Mouse (Mus musculus) neural tube, embryonic 14.5 days (tissue): ENCODE results near the gene Tcte3. TPM values are rescaled to one million over a fixed set of nuclear protein-coding genes. Genes with fewer than 3 reads are reported as not detected.
"Not testable (repeated sequence)": the region's sequence is repeated elsewhere in the genome, so short reads cannot be mapped to it uniquely, and the experiment has no call there.

Experiments used
- ATAC-seq: fragments of 200-750 bp; cut with Nextera tagmentation; 2 replicates; pipeline ENCODE4 v1.8.0; 2017; ENCODE audit warnings: low read depth, mild to moderate bottlenecking, moderate TSS enrichment, moderate library complexity
- H3K27ac ChIP-seq: fragments of 300-500 bp; sonication (generic); 2 replicates; pipeline ENCODE4 v1.5.1; 2014; ENCODE audit warnings: low read depth, mild to moderate bottlenecking, control low read depth, low read length, moderate library complexity, mixed read lengths
- H3K27me3 ChIP-seq: fragments of 300-500 bp; sonication (generic); 2 replicates; pipeline ENCODE4 v1.6.1; 2014; ENCODE audit warnings: low read length; ENCODE audit not compliant: control insufficient read depth, insufficient read depth
- H3K36me3 ChIP-seq: fragments of 300-500 bp; sonication (generic); 2 replicates; pipeline ENCODE4 v1.6.1; 2014; ENCODE audit warnings: low read length, mixed read lengths; ENCODE audit not compliant: control insufficient read depth, insufficient read depth
- H3K4me1 ChIP-seq: fragments of 300-500 bp; sonication (generic); 2 replicates; pipeline ENCODE4 v1.6.1; 2014; ENCODE audit warnings: low read length; ENCODE audit not compliant: control insufficient read depth, insufficient read depth
- H3K4me2 ChIP-seq: fragments of 300-500 bp; sonication (generic); 2 replicates; pipeline ENCODE4 v1.6.1; 2014; ENCODE audit warnings: mild to moderate bottlenecking, low read depth, low read length, control low read depth
- H3K4me3 ChIP-seq: fragments of 300-500 bp; sonication (generic); 2 replicates; pipeline ENCODE4 v1.5.1; 2014; ENCODE audit warnings: low read depth, low read length, control low read depth, mixed read lengths
- H3K9ac ChIP-seq: fragments of 300-500 bp; sonication (generic); replicated peaks from 2 replicates; pipeline ENCODE4 v1.6.1; 2014; ENCODE audit warnings: low read depth, mild to moderate bottlenecking, control low read depth, low read length, mixed read lengths
- H3K9me3 ChIP-seq: fragments of 300-500 bp; sonication (generic); 2 replicates; pipeline ENCODE4 v1.6.1; 2016; ENCODE audit warnings: low read length; ENCODE audit not compliant: control insufficient read depth
- WGBS: fragments of 180-500 bp; shearing (Covaris S2); extraction: QIAGEN DNeasy Blood & Tissue Kit; methylation state at CpG from one replicate; pipeline ENCODE4 v1.1.7; 2014; 5-methylcytosine and 5-hydroxymethylcytosine counted together
- polyA plus RNA-seq: library from polyadenylated mRNA; unstranded; fragments of >200 nt; fragmentation: Nextera tagmentation; extraction: Ambion mirVana; gene quantifications from 2 replicates; pipeline ENCODE4 v1.2.1, GENCODE M21; 2014

Gene Tcte3
- polyA plus RNA-seq, 1 experiment from 2014 or later, result 0.68 TPM

DNA sequence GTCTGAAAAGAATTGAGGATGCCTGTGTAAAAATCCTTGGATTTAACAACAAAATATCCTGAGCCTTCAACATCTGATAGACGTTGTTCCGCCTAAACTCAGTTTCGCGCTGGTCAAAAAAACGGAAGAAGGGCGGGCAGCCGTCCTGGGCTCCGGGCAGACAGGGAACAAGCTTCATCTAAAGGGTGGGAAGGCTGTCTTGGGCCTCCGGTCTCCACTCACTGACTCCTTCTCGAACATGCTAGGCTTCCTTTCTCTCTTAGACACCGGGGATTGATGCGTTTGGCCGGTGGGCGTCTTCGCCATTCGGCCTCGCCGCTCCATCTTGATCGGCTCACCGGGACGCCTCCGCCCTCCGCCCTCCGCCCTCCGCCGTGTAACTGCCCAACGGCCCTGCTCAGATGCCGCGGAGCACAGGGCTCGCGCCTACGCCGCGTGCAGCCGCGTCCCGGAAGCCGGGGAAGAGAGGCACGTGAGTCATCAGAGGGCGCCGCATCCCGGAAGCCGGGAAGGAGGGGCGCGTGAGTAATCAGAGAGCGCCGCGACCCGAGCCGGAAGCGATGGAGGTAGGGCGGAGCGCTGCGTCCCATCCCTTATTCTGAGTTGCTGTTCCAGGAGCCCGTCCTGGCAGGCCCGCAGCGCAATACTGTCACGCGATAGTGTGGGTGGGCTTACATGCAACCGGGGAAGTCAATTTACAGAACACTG is 31.4 kb downstream of the Tcte3 start, which contains the start of gene Gm3435:
Gm3435 (plus strand) TSS at position 471 of the 708 bp plus-strand sequence.
- ATAC-seq, result peak; percentile 98
- H3K36me3 ChIP-seq, H3K27me3 ChIP-seq, H3K9ac ChIP-seq, H3K27ac ChIP-seq, H3K4me1 ChIP-seq, H3K4me2 ChIP-seq, H3K9me3 ChIP-seq, H3K4me3 ChIP-seq: not testable (repeated sequence)
- WGBS, result no CpG with 5 or more reads among the region's 60 CpGs

DNA sequence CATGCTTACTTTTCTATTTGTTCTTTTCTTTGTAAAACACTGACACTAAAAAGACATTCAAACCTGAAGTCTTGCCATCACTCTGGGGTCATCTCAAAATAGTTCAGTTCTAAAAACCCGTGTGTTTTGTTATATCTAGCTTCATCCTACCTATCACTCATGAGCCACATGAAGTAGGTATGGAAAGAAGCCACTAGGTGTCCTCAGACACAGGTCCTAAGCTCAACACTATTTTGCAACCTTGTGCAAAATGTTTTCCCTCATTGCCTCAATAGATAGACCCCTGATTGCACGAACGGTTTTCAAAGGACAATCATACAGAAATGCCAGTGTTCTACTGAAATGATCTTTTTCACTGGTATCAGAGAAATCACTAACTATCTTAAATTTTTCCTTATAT is 32.2 kb downstream of the Tcte3 start:
- not testable (repeated sequence) for H3K27me3 ChIP-seq

DNA sequence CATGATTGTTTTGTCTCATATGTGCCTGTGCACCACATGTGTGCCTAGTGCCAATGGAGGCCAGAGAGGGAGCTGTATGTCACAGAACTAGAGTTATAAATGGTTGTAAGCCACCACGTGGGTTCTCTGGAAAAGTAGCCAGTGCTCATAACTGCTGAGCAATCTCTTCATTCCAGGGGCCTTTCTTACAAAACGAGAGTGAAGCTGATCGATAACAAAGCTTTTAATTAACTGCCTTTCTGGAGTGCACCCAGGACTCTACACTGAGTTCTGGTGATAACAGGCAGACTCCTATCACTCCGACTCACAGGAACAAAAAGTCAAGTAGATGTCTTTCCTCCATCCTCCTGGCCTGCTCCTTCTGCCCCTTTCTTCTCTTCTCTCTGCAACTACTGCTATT is 41.2 kb downstream of the Tcte3 start:
- not testable (repeated sequence) for H3K27ac ChIP-seq, H3K9me3 ChIP-seq, H3K36me3 ChIP-seq, H3K4me3 ChIP-seq, ATAC-seq, H3K27me3 ChIP-seq, H3K9ac ChIP-seq, H3K4me2 ChIP-seq, H3K4me1 ChIP-seq
- no CpG with 5 or more reads among the region's 4 CpGs for WGBS

More for the DNA sequence above, 32.2 kb downstream of the Tcte3 start:
- not testable (repeated sequence) for H3K4me2 ChIP-seq, H3K9ac ChIP-seq, H3K4me3 ChIP-seq, H3K4me1 ChIP-seq, H3K27ac ChIP-seq, ATAC-seq, H3K9me3 ChIP-seq, H3K36me3 ChIP-seq
- no CpG with 5 or more reads among the region's 3 CpGs for WGBS

DNA sequence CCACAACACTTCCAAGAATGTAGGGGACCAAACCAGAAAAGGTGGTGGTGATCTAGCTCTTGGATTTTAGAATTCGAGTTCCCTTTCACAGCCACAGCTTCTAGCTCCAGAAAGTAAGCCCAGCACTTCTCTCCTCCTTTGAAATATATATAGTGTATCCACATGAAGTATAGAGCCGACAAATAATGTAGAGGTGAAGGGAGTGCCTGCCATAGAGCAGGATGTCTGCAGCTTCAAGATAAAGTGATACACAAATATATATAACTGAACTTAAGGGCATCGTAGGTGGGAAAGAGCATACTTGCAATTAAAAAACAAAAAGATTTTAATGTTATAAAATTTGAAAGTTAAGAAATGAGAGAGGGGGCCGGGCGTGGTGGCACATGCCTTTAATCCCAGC is 47.1 kb downstream of the Tcte3 start:
- ATAC-seq, H3K27me3 ChIP-seq, H3K4me3 ChIP-seq, H3K4me2 ChIP-seq, H3K9me3 ChIP-seq, H3K27ac ChIP-seq, H3K4me1 ChIP-seq, H3K36me3 ChIP-seq, H3K9ac ChIP-seq: not testable (repeated sequence)
- no CpG with 5 or more reads among the region's 5 CpGs for WGBS

DNA sequence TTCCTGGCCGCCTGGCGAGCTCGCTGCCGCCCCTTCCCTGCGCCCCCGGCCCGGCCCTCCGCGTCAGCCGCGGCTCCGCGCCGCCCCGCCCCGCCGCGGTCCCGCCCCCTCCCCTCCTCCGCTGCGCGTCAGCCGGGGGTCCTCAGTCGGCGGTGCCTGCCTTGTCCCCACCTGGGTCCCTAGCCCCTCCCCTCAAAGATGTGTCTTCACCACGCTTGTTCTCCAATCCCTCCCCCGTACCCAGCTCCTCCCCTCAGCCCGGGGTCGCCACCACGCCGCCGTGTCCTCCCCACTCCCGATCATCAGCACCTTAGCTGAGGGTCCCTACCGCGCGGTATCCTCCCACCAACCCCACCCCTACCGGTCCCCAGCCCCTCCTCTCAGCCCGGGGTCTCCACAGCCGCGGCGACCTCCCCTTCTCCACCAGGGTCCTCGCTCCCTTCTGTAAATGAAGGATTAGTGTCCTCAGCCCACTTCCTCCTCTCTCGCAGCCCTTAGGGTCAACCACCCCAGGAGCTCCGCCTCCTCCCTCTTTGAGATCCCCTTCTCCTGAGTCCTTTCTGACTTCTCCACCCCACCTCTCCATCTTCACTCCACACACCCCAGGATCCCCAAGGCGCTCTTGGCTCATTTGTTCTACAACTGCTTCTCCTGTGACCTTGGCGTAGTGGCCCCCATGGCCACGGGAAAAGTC is 48.0 kb downstream of the Tcte3 start:
- not testable (repeated sequence) for H3K9me3 ChIP-seq
- WGBS, result no CpG with 5 or more reads among the region's 47 CpGs

DNA sequence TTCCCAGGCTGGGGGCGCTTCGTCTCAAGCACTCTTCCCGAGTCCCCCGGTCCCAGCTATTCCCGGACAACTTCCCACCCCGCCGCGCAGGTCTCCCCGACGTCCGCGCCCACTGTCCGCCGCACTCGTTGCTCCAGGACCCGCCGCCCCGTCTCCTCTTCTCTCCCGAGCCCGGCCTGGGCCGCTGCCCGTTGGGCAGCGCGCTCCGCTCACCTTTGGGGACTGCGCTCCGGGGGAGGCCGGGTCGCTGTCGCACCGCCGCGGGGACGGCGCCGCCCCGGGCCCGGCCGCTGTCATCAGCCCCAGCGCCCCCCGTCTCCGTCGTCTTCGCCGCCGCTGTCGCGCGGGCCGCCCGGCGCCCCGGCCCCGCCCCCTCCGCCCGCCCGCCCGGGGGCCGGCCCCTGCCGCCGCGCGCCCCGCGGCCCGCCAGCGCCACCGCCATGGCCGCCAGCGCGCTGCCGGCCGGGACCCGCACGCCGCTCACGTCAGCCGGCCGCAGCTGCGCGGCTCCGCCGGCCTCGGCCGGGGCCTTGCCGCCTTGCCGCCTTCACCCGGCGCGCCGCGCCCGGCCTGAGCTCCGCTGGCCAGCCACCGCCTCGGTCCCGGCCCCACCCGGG is 48.7 kb downstream of the Tcte3 start:
- not testable (repeated sequence) for H3K4me1 ChIP-seq, H3K9me3 ChIP-seq, H3K9ac ChIP-seq, H3K4me2 ChIP-seq, H3K27me3 ChIP-seq, H3K36me3 ChIP-seq, H3K4me3 ChIP-seq, H3K27ac ChIP-seq
- peak; percentile 83 for ATAC-seq
- WGBS, result no CpG with 5 or more reads among the region's 98 CpGs

More for the DNA sequence above, 48.0 kb downstream of the Tcte3 start:
- not testable (repeated sequence) for H3K4me1 ChIP-seq, H3K4me3 ChIP-seq, H3K4me2 ChIP-seq, H3K9ac ChIP-seq, H3K36me3 ChIP-seq, H3K27me3 ChIP-seq, H3K27ac ChIP-seq
- peak; percentile 92 for ATAC-seq

DNA sequence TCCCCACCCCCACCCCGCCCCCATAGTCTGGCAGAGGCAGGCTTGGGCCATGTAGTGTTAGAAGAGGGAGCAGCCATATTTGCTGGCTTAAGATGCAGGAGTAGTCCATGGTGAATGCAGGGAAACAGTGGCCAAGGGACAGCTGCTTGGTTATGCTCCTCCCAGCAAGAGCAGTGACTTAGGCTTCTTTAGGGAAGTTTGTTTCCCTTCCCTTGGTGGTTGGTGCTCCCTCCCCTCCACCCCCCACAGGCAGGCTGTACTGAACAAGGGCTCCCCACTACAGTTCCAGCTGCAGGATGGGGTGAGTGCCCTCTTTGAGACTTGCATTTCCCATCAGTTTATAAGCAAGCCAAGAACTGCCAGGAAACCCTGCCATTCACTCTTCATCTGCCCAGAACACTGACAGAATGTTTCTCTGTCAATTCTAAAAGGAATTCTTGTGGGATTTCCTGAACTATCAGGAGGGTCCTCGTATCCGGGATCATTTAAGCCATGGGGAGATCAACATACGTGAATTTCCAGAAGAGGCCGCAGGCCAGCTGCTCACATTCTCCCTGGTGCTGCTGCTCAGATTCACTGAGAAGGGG is 51.1 kb downstream of the Tcte3 start:
- ATAC-seq, H3K27me3 ChIP-seq, H3K9ac ChIP-seq, H3K4me3 ChIP-seq, H3K36me3 ChIP-seq, H3K27ac ChIP-seq, H3K9me3 ChIP-seq, H3K4me1 ChIP-seq, H3K4me2 ChIP-seq: not testable (repeated sequence)
- WGBS, result 71% methylated on average over 4 of the region's 5 CpGs

DNA sequence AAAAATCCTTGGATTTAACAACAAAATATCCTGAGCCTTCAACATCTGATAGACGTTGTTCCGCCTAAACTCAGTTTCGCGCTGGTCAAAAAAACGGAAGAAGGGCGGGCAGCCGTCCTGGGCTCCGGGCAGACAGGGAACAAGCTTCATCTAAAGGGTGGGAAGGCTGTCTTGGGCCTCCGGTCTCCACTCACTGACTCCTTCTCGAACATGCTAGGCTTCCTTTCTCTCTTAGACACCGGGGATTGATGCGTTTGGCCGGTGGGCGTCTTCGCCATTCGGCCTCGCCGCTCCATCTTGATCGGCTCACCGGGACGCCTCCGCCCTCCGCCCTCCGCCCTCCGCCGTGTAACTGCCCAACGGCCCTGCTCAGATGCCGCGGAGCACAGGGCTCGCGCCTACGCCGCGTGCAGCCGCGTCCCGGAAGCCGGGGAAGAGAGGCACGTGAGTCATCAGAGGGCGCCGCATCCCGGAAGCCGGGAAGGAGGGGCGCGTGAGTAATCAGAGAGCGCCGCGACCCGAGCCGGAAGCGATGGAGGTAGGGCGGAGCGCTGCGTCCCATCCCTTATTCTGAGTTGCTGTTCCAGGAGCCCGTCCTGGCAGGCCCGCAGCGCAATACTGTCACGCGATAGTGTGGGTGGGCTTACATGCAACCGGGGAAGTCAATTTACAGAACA is 62.8 kb downstream of the Tcte3 start, which contains the start of the genes 9030025P20Rik and Gm3417:
9030025P20Rik (plus strand) TSS at position 107 of the 677 bp plus-strand sequence.
Gm3417 (minus strand) TSS at position 429 of the 677 bp plus-strand sequence.
- not testable (repeated sequence) for H3K36me3 ChIP-seq, H3K4me1 ChIP-seq, H3K9ac ChIP-seq, H3K27ac ChIP-seq, H3K4me2 ChIP-seq, H3K4me3 ChIP-seq, H3K9me3 ChIP-seq, H3K27me3 ChIP-seq
- no CpG with 5 or more reads among the region's 60 CpGs for WGBS
- ATAC-seq, result peak; percentile 98
